Mouse (Mus musculus) kidney, embryonic 14.5 days (tissue): ENCODE data around the gene Arglu1. TPM values are rescaled to one million over a fixed set of nuclear protein-coding genes. Genes with fewer than 3 reads are reported as not detected.

Source experiments
- ATAC-seq: fragments of 200-750 bp; cut with Nextera tagmentation; 2 replicates; pipeline ENCODE4 v1.8.0; 2017; ENCODE audit warnings: moderate number of reproducible peaks, mild to moderate bottlenecking, moderate TSS enrichment, moderate library complexity; ENCODE audit not compliant: low FRiP score, low TSS enrichment
- H3K27ac ChIP-seq: fragments of 300-500 bp; sonication (generic); 2 replicates; pipeline ENCODE4 v1.5.1; 2014; ENCODE audit warnings: low read depth, mild to moderate bottlenecking, low read length, moderate library complexity, mixed read lengths
- H3K27me3 ChIP-seq: fragments of 300-500 bp; sonication (generic); 2 replicates; pipeline ENCODE4 v1.6.1; 2014; ENCODE audit warnings: mild to moderate bottlenecking, low read length; ENCODE audit not compliant: control insufficient read depth, insufficient read depth
- H3K36me3 ChIP-seq: fragments of 300-500 bp; sonication (generic); 2 replicates; pipeline ENCODE4 v1.6.1; 2014; ENCODE audit warnings: low read length, mixed read lengths; ENCODE audit not compliant: control insufficient read depth, insufficient read depth
- H3K4me1 ChIP-seq: fragments of 300-500 bp; sonication (generic); 2 replicates; pipeline ENCODE4 v1.6.1; 2014; ENCODE audit warnings: low read length, mixed read lengths; ENCODE audit not compliant: control insufficient read depth, insufficient read depth
- H3K4me2 ChIP-seq: fragments of 300-500 bp; sonication (generic); replicated peaks from 2 replicates; pipeline ENCODE4 v1.6.1; 2014; ENCODE audit warnings: low read depth, mild to moderate bottlenecking, low read length
- H3K4me3 ChIP-seq: fragments of 300-500 bp; sonication (generic); 2 replicates; pipeline ENCODE4 v1.5.1; 2014; ENCODE audit warnings: mild to moderate bottlenecking, low read length
- H3K9ac ChIP-seq: fragments of 300-500 bp; sonication (generic); 2 replicates; pipeline ENCODE4 v1.6.1; 2014; ENCODE audit warnings: low read depth, mild to moderate bottlenecking, low read length, moderate library complexity
- H3K9me3 ChIP-seq: fragments of 300-500 bp; sonication (generic); 2 replicates; pipeline ENCODE4 v1.6.1; 2016; ENCODE audit warnings: low read length; ENCODE audit not compliant: control insufficient read depth
- WGBS: fragments of 180-500 bp; shearing (Covaris S2); extraction: QIAGEN DNeasy Blood & Tissue Kit; methylation state at CpG from one replicate; pipeline ENCODE4 v1.1.7; 2014; 5-methylcytosine and 5-hydroxymethylcytosine counted together
- polyA plus RNA-seq: library from polyadenylated mRNA; unstranded; fragments of >200 nt; fragmentation: Nextera tagmentation; extraction: Ambion mirVana; gene quantifications from 2 replicates; pipeline ENCODE4 v1.2.1, GENCODE M21; 2014

Gene Arglu1
- polyA plus RNA-seq, 1 experiment from 2014 or later: 150 TPM

DNA sequence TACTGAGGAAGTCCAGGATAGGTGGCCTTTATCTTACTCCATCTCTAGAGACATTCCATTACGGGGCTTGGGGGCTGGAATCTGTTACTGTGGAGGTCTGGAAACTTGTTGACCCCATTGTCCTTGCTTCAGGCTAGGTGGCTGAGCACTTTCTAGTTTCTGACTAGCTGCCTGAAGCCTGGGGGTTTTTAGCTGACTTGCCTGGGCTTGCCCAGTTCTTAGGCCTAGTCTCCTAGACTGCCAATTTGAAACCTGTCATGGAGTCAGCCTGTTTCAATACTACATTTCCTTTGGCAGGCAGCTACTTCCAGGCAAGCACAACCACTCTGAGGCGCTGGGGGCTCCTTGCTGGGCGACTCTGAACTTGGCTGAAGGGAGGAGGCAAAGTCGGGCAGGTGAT is 9.9 kb upstream of the Arglu1 start:
- Histone ChIP-seq H3K4me1 (peaks cover 8% of the 10 kb centered on the region; the same call in 1 of the 2 replicates), H3K36me3 (no peaks in the 10 kb centered on the region), H3K4me2 (no peak overlapping the region), H3K9ac (no peak overlapping the region), H3K27ac (no peak overlapping the region), H3K27me3 (no peaks in the 10 kb centered on the region), H3K9me3 (no peaks in the 10 kb centered on the region), H3K4me3 (no peak overlapping the region)
- ATAC-seq: no peak
- 83% methylated on average over 4 of the region's 4 CpGs for WGBS

DNA sequence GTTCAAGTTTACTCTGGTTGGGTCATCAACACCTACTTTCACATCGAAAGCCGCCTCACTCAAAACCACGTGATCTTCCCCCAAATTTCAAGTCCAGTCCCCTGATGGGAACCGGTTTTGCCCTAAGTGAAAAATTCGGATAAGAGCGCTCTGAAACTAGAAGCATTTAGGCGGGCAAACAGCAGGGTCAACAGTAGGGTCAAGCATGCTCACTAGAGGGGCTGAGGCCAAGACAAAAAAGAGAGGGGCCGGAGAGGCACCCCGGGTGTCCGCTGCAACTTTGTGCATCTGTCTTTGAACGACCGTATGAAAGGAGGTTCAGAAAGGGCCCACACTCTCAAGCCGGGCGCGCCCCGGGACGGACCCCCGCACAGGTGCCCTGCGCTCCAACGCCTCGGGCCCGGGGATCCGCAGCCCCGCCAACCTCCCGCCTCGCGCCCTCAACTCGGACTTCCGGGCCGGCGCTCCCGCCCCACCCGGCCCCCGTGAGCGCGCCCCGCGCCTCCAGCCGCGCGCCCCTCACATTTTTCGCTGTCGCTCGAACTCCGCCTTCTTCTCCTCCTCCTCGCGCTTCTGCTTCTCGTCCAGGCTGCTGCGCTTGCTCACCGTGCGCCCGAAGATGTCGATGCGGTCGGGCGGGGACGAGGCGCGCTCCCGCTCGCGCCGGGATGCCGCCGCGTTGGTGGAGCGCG is 721 bp downstream of the Arglu1 start:
- peak; percentile 82 for ATAC-seq
- Histone ChIP-seq H3K4me2 (peak overlapping the region; percentile 73), H3K4me1 (peaks cover 32% of the 10 kb centered on the region), H3K4me3 (peak overlapping the region; percentile 91), H3K27ac (peak overlapping the region; percentile 92), H3K27me3 (no peaks in the 10 kb centered on the region), H3K9ac (peak overlapping the region; percentile 99), H3K36me3 (no peaks in the 10 kb centered on the region), H3K9me3 (no peaks in the 10 kb centered on the region)
- WGBS: under 1% methylated on average over 61 of the region's 68 CpGs

DNA sequence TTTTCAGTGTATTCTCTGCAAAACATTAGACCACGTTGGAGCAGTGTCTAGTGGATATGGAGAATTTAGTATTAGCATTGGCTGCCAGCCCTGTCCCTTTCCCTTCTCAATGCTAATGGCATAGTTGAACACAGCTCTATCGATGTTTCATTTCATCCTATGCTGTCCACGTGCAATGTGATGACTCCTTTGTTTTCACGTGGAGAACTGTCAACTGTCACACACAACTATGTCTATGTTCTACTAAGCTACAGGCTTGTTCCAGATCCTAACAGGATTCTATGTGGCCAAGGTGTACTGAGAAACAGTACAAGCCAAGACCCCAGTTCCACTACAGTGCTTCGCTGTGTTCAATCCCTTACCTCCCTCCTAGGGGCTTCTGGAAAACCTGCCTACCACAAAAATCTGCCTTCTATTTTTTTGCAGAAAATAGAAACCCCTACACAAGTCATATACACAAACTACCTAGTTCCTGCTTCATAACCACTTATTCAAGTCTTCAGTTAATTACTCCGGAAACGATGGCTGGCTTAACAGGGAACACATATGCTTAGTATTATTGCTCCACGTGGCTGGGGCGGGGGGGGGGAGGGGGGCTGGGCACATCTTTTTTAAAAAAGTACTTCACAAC is 1.4 kb downstream of the Arglu1 start:
- Histone ChIP-seq H3K36me3 (no peaks in the 10 kb centered on the region), H3K4me2 (peak overlapping the region; percentile 73), H3K9me3 (no peaks in the 10 kb centered on the region), H3K27ac (no peak overlapping the region), H3K4me1 (peaks cover 32% of the 10 kb centered on the region), H3K27me3 (no peaks in the 10 kb centered on the region), H3K9ac (peak overlapping the region; percentile 99), H3K4me3 (peak overlapping the region; percentile 91)
- WGBS: 12% methylated on average over 9 of the region's 9 CpGs
- no peak for ATAC-seq

DNA sequence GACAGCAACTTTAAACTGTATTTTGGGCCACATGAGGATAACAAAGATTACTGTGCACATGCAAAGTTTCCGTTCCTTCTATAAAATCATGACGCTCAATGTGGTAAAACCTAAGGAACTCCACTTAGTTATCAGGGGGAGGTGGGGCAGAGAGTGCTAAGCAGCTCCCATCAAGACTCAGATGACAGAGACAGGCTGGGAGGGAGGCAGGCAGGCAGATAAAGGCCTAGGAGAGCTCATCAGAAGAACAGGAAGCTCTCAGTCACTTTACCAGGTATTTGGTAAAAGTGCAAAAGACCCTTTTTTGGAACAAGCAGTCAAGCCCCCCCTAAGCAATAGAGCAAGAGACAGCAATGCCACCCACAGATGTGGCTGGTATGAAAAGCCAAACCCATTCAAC is 4.8 kb downstream of the Arglu1 start:
- ATAC-seq: no peak
- H3K4me3 ChIP-seq: no peak overlapping the region
- 74% methylated on average over 2 of the region's 2 CpGs for WGBS
- H3K9me3 ChIP-seq: no peaks in the 10 kb centered on the region
- no peaks in the 10 kb centered on the region for H3K27me3 ChIP-seq
- no peak overlapping the region for H3K27ac ChIP-seq
- H3K9ac ChIP-seq: no peak overlapping the region
- no peak overlapping the region for H3K4me2 ChIP-seq
- peaks cover 32% of the 10 kb centered on the region for H3K4me1 ChIP-seq
- H3K36me3 ChIP-seq: peaks cover 29% of the 10 kb centered on the region

GRCm38 (mm10) chr8:8682697-8683096 is 7.6 kb downstream of the Arglu1 start:
- WGBS: 63% methylated on average over 3 of the region's 3 CpGs
- H3K9ac ChIP-seq: no peak overlapping the region
- peaks cover 57% of the 10 kb centered on the region for H3K36me3 ChIP-seq
- H3K9me3 ChIP-seq: no peaks in the 10 kb centered on the region
- H3K4me2 ChIP-seq: no peak overlapping the region
- no peak for ATAC-seq
- no peak overlapping the region for H3K4me3 ChIP-seq
- H3K27me3 ChIP-seq: no peaks in the 10 kb centered on the region
- H3K4me1 ChIP-seq: peaks cover 20% of the 10 kb centered on the region
- H3K27ac ChIP-seq: no peak overlapping the region

DNA sequence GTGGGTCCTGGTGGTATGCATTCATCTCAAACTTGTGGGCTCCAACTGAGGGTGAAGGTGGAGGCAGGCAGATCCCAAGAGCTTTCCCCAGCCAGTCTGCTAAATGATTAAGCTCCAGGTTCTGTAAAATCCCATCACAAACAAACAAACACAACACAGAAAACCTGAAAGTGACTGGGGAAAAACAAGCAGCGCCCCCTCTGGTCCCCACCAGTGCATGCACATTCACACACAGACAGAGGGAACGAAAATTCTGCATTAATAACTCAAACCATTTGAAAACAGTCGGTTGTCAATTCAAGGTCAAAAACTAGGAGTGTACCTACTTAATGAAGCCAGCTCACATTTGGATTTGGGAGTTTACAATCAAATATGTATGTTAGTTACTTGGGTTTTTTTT is 12.1 kb downstream of the Arglu1 start:
- H3K27ac ChIP-seq: no peak overlapping the region
- no peak for ATAC-seq
- H3K9me3 ChIP-seq: no peaks in the 10 kb centered on the region
- H3K4me3 ChIP-seq: no peak overlapping the region
- 92% methylated on average over 3 of the region's 3 CpGs for WGBS
- no peak overlapping the region for H3K4me2 ChIP-seq
- no peaks in the 10 kb centered on the region for H3K27me3 ChIP-seq
- no peak overlapping the region for H3K9ac ChIP-seq
- H3K36me3 ChIP-seq: peaks cover 85% of the 10 kb centered on the region
- H3K4me1 ChIP-seq: no peaks in the 10 kb centered on the region

- WGBS: 83% methylated on average over 5 of the region's 5 CpGs
- no peaks in the 10 kb centered on the region for H3K9me3 ChIP-seq
- H3K4me1 ChIP-seq: no peaks in the 10 kb centered on the region
- H3K27ac ChIP-seq: no peak overlapping the region
- H3K4me2 ChIP-seq: no peak overlapping the region
- no peak overlapping the region for H3K9ac ChIP-seq
- H3K27me3 ChIP-seq: no peaks in the 10 kb centered on the region
- ATAC-seq: no peak
- peaks cover 77% of the 10 kb centered on the region for H3K36me3 ChIP-seq
- no peak overlapping the region for H3K4me3 ChIP-seq
Measured at GRCm38 (mm10) chr8:8674864-8675263, 15.5 kb downstream of the Arglu1 start.

GRCm38 (mm10) chr8:8661759-8662138 is 28.6 kb downstream of the Arglu1 start:
- peak overlapping the region; percentile 82; the same call in 1 of the 2 replicates for H3K27ac ChIP-seq
- no peaks in the 10 kb centered on the region for H3K9me3 ChIP-seq
- 0 out of 2 replicates have a peak, but pooled peaks cover 3% of the 10 kb centered on the region for H3K4me1 ChIP-seq
- H3K4me2 ChIP-seq: peak overlapping the region; percentile 92
- peaks cover 10% of the 10 kb centered on the region for H3K36me3 ChIP-seq
- ATAC-seq: no peak; the same call in none of the 2 replicates
- 0 out of 2 replicates have a peak, but pooled peaks cover 4% of the 10 kb centered on the region for H3K27me3 ChIP-seq
- H3K4me3 ChIP-seq: peak overlapping the region; percentile 82
- peak overlapping the region; percentile 89 for H3K9ac ChIP-seq
- under 1% methylated on average over 23 of the region's 23 CpGs for WGBS

- ATAC-seq: peak; percentile 95
- peak within 1 kb of the TSS; percentile 82 for H3K27ac ChIP-seq
- no peaks in the 10 kb centered on the region for H3K9me3 ChIP-seq
- H3K36me3 ChIP-seq: peaks cover 5% of the 10 kb centered on the region
- WGBS: under 1% methylated on average over 48 of the region's 70 CpGs
- 0 out of 2 replicates have a peak, but pooled peaks cover 4% of the 10 kb centered on the region for H3K27me3 ChIP-seq
- peak within 1 kb of the TSS; percentile 82 for H3K4me3 ChIP-seq
- 0 out of 2 replicates have a peak, but pooled peaks cover 3% of the 10 kb centered on the region for H3K4me1 ChIP-seq
- peak within 1 kb of the TSS; percentile 89 for H3K9ac ChIP-seq
- H3K4me2 ChIP-seq: peak within 1 kb of the TSS; percentile 92
Measured at GRCm38 (mm10) chr8:8661103-8661758, 29.1 kb downstream of the Arglu1 start, which contains the start of gene Efnb2. Gene Efnb2, minus strand, starts transcription at chr8:8661242.
